Mouse (Mus musculus) layer of hippocampus, adult 11-12 months (tissue): Measurements from ENCODE around the gene Trim27.

Source experiments
- DNase-seq: peaks from one replicate; pipeline ENCODE4 v3.0.0; 2022; ENCODE audit warnings: low spot score

The Trim27 gene

DNA sequence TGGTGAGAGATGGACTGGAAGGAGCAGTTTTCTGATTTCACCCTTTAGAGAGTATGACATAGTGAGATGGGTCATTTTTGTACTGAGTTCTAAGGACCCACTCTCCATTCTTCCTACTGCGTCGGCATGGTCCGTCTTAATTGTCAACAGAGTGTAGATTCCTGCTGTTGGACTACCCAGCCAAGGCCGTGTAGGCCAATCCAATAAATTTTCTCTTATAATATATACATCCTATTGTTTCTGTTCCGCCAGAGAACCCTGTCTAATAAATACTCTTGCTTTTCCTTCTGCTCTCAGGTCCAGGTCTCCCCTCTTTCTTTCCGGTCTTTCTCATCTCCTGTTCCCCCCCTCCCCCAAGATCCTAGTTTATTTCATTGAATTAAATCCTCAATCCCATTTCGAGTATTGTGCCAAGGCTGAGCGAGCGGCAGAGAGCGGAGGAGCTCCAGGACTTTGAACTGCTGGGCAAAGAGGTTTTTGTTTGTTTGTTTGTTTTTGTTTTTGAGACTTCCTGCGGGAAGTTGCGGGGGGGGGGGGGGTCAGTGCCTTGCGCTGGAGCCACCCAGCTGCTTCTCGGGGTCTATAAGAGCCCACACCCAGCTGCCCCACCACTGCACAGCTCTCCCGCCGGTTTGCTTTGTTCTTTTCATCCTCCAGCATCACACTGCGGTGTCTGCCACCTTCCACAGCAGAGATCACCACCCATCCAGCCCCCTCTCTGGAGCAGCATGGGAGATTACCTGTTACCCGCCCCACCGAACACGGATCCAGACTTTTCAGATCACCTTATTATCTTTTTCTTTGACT lies 42.6 kb downstream of the Trim27 start:
- DNase-seq = no peak

DNA sequence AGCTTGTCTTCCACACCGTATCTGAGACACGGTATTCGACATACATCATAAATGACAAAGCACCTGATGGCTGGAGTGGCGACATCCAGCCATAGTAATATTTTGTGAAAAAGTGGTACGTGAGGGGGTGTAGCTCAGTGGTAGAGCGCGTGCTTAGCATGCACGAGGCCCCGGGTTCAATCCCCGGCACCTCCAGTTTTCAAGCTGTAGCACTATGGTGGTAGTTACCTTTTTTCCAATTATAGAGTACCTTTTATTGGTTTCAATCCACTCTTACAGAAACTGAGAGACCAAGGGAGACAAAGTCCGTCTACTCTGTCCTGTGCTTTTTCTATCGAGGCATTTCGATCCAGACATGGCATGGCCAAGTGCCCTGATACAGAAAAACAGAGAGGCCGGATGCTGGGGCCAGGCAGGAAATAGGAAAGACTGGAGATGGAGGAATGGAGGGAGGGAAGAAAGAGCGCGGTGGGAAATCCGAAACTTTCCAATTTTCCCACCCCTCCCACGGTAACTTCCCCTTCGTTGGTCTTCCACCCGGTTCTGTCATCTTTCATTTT lies 43.3 kb downstream of the Trim27 start:
- DNase-seq = peak; percentile 87

DNA sequence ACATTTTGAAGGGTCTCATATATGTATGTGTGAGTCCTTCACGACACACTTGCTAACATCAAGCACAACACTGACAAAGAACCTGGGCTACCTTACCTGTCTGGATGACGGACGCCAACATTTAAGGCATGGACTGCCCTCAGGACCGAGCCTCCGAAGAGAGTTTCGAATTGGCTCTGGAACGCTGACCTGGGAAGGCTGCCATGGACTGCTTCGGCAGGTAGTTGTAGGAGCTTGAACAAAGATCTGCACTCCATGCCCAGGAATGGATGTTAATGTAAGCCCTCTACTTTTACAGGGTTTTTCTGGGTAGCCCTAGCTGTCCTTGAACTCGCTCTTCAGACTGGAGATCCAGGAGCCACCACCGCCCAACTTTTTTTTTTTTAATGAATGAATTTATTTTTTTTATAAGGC lies 44.0 kb downstream of the Trim27 start:
- DNase-seq = no peak

DNA sequence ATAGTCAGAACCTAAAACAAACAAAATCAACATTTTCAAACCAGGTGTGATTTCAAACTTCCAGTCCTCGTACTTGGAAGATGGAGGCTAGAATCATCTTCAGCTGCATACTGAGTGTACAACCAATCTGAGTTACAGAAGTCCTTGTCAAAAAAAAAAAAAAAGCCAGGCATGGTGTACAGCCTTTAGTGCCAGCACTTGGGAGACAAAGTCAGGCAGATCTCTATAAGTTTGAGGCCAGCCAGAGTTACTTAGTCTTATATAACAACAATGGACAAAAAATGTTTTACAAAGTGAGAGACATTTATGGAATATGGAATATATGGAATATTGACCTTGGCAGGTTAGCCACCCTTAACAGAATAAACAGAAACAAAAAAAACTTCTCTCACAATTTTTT lies 45.1 kb downstream of the Trim27 start:
- DNase-seq = no peak

DNA sequence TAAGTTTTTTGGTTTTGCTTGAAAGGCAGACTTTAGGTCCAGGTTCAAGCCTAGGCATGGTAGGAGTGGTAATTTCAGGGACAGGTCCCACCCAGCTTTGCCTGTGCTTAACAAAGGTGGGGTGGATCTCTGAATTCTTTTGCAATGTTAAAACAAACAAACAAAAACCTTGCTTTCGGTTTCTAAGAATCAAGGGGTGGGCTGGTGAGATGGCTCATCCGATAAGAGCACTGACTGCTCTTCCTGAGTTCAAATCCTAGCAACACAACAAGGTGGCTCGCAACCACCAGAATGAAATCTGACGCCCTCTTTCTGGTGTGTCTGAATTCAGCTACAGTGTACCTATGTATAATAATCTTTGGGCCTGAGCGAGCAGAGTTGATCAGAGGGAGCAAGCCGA lies 46.0 kb downstream of the Trim27 start:
- no peak for DNase-seq

DNA sequence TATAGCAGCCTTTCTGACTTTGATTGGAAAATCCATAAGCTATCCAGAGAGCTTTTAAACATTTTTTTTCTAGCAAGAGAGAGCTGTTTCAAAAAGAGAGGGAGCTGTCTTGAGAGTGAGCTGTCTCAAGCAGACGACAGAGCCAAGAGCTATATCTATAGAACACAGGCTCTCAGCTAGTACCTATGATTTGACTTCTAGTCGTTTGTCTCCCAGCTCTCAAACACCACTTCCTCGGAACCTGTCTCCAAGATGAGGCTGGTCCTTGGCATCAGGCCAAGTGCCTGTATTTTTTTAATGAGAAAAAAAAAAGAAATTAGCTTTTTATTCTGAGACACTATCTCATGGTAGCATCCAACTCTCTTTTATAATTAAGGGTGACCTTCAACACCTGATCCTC lies 46.8 kb downstream of the Trim27 start:
- DNase-seq = no peak

DNA sequence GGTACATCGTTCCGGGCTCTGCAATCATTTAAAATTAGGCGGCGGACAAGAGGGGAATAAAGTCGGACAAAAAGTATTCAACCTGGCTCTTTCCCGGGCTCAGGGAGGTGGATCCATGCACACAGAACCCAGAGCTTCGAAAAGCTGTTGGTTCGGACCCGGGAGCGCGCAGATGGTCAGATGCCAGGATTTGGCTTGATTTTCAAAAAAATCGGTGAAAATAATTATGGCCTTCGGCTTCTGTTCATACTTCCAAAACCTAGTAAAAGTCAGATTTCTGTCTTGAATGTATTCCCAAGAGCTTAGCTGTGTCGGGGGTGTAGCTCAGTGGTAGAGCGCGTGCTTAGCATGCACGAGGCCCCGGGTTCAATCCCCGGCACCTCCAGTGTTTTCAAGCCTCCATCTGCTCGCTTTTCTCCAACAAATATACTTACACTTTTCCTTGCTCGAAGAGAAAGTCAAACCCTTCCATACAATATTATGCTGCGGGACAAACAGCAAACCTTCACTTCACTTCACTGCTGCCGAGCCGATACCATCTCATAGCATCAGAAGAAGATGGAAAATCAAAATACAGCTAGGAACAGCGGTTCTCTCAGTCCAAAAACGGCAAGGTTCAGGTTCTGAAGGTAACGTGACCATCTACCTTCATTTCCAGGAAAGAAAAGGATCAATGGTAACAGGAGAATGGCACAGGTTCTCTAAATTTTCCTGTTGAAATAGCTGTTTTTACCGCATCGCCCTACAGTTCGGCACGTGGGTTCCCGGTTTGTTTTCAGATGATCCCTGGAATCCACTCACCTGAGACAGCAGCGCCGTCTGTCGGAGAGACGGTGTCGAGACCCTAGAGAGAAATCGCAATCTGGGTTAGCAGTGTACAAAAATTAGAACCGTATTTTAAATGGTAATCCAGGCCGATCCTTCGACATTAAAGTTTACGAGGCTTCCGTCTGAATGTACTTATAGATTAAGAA lies 54.8 kb downstream of the Trim27 start:
- DNase-seq = peak; percentile 84

DNA sequence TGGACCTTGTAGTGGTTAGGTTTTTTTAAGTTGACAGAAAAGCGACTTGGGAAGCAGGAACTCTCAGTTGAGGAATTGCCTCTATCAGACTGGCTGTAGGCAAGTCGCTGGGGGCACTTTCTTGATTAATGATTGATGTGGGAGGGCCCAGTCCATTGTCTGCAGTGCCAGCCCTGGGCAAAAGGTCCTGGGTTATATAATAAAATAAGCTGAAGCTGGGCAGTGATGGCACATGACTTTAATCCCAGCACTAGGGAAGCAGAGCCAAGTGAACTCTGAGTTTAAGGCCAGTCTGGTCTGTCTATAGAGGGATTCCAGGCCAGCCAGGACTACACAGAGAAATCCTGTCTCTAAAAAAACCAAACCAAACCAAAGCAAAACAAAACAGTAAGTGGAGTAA lies 57.5 kb downstream of the Trim27 start:
- DNase-seq = no peak

DNA sequence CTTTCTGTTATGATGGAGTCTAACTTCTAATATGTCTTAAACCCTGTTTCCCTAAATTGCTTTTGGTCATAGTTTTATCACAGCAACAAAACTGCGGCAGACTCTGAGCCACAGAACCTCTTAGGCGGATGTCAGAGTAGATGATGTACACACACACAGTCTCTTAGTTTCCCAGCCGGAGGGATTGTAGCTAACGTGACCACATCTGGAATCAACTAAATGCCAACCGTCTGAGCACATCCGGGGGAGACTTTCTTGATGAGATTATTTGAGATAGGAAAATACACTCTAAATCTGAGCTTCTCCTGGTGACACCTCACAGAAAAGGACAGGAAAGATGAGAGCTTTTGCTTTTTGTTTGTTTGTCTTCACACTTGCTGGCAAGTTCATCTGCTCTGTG lies 57.9 kb downstream of the Trim27 start:
- no peak for DNase-seq

DNA sequence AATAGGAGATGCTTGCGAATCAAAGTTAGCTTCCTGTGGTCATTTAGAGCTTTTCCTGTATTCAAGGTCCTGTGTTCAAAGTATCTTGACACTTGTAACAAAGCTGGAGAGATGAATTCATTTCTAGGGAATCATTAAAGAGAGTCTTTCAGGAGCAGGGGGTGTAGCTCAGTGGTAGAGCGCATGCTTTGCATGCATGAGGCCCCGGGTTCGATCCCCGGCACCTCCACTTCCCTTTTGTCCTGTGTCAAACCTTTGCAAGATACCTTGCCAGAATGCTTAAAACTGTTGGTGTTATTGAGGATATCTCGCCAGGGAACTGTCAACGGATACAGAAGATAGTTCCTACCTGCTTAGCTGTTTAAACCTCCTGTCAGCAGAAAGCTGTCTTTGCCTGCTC lies 61.5 kb downstream of the Trim27 start:
- DNase-seq = no peak

DNA sequence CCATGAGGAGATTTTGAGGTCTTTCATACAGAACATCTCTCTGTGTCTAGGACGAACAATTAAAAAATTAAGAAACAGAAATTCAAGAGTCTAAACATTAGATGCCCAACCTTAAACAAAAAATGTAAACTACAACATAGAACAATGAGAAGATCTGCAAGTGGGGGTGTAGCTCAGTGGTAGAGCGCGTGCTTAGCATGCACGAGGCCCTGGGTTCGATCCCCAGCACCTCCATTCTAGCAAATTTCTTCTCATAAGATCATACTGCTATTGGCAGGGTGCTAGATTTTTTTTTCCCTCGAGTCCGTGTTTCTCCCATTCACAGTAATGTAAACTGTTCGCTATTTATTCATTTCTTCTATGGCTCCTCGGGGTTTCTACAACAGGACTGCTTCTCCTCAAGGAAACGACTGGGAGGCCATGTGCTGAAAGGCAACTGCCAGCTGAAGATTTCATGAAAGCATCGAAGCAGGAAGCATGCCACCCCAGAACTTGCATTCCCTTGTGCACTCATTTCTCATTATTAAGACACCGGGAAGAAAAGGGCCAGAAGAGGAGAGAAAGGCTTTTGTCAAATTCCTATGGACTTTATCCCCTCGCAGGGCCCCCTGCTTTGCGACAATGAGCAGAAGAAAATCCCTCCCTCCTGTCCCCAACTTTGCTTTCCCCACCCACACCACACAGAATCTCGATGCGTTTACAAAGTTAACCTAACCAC lies 63.3 kb downstream of the Trim27 start:
- no peak for DNase-seq

DNA sequence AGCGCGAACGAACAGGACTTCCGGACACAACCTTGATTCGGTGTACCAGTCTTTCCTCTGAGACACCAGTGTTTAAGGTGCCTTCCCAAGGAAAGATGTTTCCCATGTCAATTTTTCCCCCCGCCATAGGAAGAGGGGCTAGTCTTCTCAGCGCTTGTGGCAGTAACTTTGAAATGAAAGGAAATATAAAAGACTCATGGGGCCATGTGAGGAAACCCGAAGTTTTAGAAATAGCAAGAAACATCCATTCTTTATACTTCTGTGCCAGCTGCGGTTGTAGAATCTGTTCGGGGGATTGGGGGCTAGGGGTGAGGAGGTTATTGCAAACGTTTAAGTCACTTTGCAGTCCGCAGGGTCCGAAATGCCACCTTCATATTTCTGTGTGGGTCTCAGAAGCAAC lies 64.0 kb downstream of the Trim27 start:
- DNase-seq = no peak

DNA sequence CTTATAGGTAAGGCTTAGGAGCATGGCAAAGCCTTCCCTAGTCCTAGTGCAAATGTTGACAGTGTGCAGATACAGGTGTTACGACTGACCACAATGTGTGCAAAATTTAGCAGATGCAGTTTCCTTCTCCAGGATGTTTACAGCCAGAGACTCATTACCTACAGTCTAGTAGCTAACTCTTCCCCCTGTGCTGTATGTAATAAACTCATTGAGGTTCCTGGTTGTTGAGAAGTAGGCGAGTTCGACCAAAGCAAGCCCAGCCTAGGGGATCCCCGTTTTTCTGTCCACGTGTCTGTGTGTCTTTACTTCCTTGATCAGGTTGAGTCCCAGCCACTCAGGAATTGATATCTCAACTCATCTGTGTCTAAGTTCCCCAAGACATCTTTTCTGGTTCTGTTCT lies 64.8 kb downstream of the Trim27 start:
- no peak for DNase-seq
